Mouse (Mus musculus): Measurements from ENCODE around the gene Pgr. TPM values are rescaled to one million over a fixed set of nuclear protein-coding genes. Genes with fewer than 3 reads are reported as not detected.

Pgr gene
- under 1 TPM in 1 of 2 experiments, not detected in 1; 0.11 TPM for polyA plus RNA-seq (2017; shearing (Covaris generic))

GRCm38 (mm10) chr9:8899616-8900202 lies at the start of gene Pgr:
Gene Pgr (plus strand): TSS chr9:8899833.

GRCm38 (mm10) chr9:8971491-8971890 lies 71.9 kb downstream of the Pgr start, which contains the start of gene Gm16485:
Gene Gm16485 (plus strand): TSS chr9:8971791.

Other genes starting within 250 kb of the Pgr start
- not detected for gene Gm16485, start 72.0 kb downstream of the Pgr start, polyA plus RNA-seq (2017; shearing (Covaris generic))